Mouse (Mus musculus) small intestine, adult 2 months (tissue): ENCODE data around the gene Psen2.

Experiments
- CTCF ChIP-seq: fragments of 200-500 bp; IDR thresholded peaks from 2 replicates; pipeline ENCODE4 v1.5.1; 2012; ENCODE audit warnings: low read depth, mild to moderate bottlenecking, control low read depth, inconsistent platforms, low read length, moderate library complexity, mixed read lengths; ENCODE audit not compliant: insufficient replicate concordance, insufficient read length; ENCODE audit errors: extremely low read depth
- POLR2A ChIP-seq: fragments of 200-500 bp; IDR thresholded peaks from 2 replicates; pipeline ENCODE4 v1.6.1; 2012; ENCODE audit warnings: low read depth, mild to moderate bottlenecking, control low read depth, inconsistent platforms, low read length, moderate library complexity

DNA sequence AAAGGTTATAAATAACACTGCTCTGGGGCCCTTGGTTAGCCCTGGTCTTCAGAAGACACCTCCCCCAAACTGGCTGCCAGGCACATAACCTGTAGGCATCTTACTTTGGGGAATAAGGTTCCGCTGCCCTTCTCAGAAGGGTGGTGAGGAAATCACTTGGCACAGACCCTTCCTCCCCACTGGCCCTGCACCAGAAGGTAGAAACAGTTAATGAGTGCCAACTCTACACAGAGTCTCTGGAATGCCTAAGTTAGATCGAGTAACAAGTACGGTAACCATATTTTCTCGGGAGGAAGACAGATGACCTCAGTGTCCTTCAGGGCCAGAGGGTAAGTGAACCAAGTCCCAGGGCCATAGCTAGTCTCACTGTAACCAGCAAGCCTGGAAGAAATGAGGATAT lies 74.3 kb downstream of the Psen2 start:
- no peak for TF ChIP-seq POLR2A
- no peak for TF ChIP-seq CTCF
